Mouse (Mus musculus): ENCODE results near the gene Ak8.

DNA sequence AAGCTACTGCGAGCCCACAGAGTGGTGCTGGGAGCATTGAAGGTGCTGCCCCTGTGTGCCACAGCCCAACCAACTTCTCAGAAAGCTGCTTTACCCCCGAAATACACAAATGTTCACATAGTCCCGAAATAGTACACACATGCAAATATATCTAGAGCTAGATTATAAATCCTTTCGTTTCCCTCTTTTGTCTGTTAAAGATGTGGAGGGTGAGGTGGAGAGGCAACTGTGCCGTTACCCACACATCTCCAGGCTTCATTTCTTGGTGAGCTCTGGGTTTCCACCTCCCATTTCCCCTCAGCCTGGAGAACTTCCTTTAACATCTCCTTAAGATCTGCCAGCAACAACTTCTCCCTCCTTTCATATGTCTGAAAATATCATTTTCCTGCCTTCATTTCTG lies 40.2 kb downstream of the Ak8 start:
- TF ChIP-seq CTCF (IDR thresholded peaks at IDR 0.05), result no peak
- no peak for TF ChIP-seq POLR2A (IDR thresholded peaks at IDR 0.05; ENCODE audit: insufficient read depth, low read depth, low read length)
